13 mouse cellular contexts compared by ENCODE assay signal in the genomic region with DNA sequence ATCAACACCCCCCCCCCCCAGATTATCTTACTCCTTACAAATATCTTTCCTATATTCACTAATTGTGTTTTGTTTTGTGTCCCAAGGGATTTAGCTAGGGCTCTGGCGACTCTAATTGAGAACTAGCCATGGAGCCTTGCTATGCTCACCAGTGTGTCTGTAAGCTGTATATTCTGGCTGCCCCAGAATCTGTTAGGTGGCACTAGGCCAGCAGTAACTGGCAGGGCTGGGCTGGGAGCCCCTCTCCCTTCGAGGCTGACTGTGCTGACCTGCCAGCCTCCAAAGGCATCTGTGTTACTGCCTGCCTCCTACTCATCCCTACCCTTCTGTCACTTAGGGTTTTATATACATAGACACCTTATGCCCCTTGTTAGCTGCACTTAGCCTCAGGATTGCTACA.
DNase-seq lines count a peak whose midpoint lies in the region; ATAC-seq and TF ChIP-seq lines count a peak whose summit lies in the region.
"Had no signal": no experiment of that assay in that cellular context is flagged by ENCODE, and none has a peak within 500 bp of the region (broad histone marks: within the 10 kb centered on the region; RNA-seq: fewer than 3 reads in every experiment).

No protein-coding gene starts in this region.

- peak; percentile 64 for DNase-seq in heart, adult 11 months
- no peak for DNase-seq in heart, postnatal 14 days
- DNase-seq in retina, postnatal 1 day = peak; percentile 68
- DNase-seq in retina, embryonic 14.5 days (ENCODE audit: low spot score) = no peak
- DNase-seq in spleen, postnatal 14 days (ENCODE audit: low spot score in 2 of 2) = no peak
- no peak for DNase-seq in kidney, adult 2 months
- DNase-seq: adrenal gland, adult 2 months; gastrocnemius, adult 2 months; kidney, postnatal 36 days; thymus, adult 2 months had no signal

- H3K4me2 ChIP-seq in intestine, embryonic 15.5 days (replicated peaks) = no peak overlapping the region
- H3K4me2 ChIP-seq: liver, embryonic 15.5 days had no signal

- H3K27me3 ChIP-seq in intestine, embryonic 15.5 days (replicated peaks) = no peaks in the 10 kb centered on the region
- H3K27me3 ChIP-seq in kidney, adult 2 months (replicated peaks; ENCODE audit: control insufficient read depth, insufficient read depth, low read length) = no peaks in the 10 kb centered on the region
- H3K27me3 ChIP-seq: liver, embryonic 15.5 days; megakaryocyte, embryonic 14.5 days had no signal

- TF ChIP-seq POLR2A in kidney, adult 2 months (IDR thresholded peaks at IDR 0.05; ENCODE audit: low read depth, low read length) = no peak

- TF ChIP-seq CTCF in kidney, adult 2 months (conservative IDR thresholded peaks at IDR 0.05; ENCODE audit: insufficient read depth, insufficient read length, low read depth, low read length) = no peak

- 35% methylated on average over 2 of the region's 2 CpGs for WGBS in intestine, embryonic 15.5 days
- WGBS in kidney, adult 2 months = 44% methylated on average over 2 of the region's 2 CpGs

- no peak overlapping the region for H3K27ac ChIP-seq in intestine, embryonic 15.5 days
- H3K27ac ChIP-seq in kidney, adult 2 months (ENCODE audit: insufficient read depth, low read depth, low read length) = no peak overlapping the region
- H3K27ac ChIP-seq: gastrocnemius, adult 2 months; liver, embryonic 15.5 days had no signal

- ATAC-seq in intestine, embryonic 15.5 days = 0 out of 2 replicates have a peak, but pooled peaks have one; percentile 40

- intact Hi-C loops in heart, postnatal 14 days (cut with DNase I) = no loop called here

- H3K4me1 ChIP-seq in intestine, embryonic 15.5 days (replicated peaks) = no peaks in the 10 kb centered on the region
- H3K4me1 ChIP-seq in kidney, adult 2 months (ENCODE audit: control insufficient read depth, insufficient read depth, low read length) = no peaks in the 10 kb centered on the region

- H3K9ac ChIP-seq in intestine, embryonic 15.5 days = no peak overlapping the region
- H3K9ac ChIP-seq: liver, embryonic 15.5 days had no signal

- no peaks in the 10 kb centered on the region for H3K36me3 ChIP-seq in intestine, embryonic 15.5 days
- H3K36me3 ChIP-seq in kidney, adult 2 months (ENCODE audit: control insufficient read depth, insufficient read depth, low read length) = no peaks in the 10 kb centered on the region
- H3K36me3 ChIP-seq: liver, embryonic 15.5 days had no signal

- no peak overlapping the region for H3K4me3 ChIP-seq in intestine, embryonic 15.5 days (replicated peaks)
- no peak overlapping the region for H3K4me3 ChIP-seq in kidney, adult 2 months (ENCODE audit: insufficient read depth, low read depth, low read length)
- H3K4me3 ChIP-seq: gastrocnemius, adult 2 months; liver, embryonic 15.5 days; megakaryocyte, embryonic 14.5 days had no signal

- no peaks in the 10 kb centered on the region for H3K9me3 ChIP-seq in intestine, embryonic 15.5 days
- H3K9me3 ChIP-seq: liver, embryonic 15.5 days; megakaryocyte, embryonic 14.5 days had no signal

Comparison
In these comparisons a context has a peak if more than half of its experiments do, and no peak if none do; other contexts are left out.
1. DNase-seq: peak in heart, adult 11 months (single experiment) and retina, postnatal 1 day (single experiment); none in heart, postnatal 14 days (0 of 2), retina, embryonic 14.5 days (single experiment), spleen, postnatal 14 days (0 of 2) and kidney, adult 2 months (single experiment).